Mouse (Mus musculus): ENCODE results near the gene Tpk1. TPM values are rescaled to one million over a fixed set of nuclear protein-coding genes. Genes with fewer than 3 reads are reported as not detected.

The Tpk1 gene
- total and polyA plus RNA-seq, 3 experiments, result 3.5 to 12.6 TPM; not detected in 1

GRCm38 (mm10) chr6:43685985-43686384, 19.9 kb upstream of the Tpk1 start:
- Histone ChIP-seq H3K9me3 (replicated peaks; ENCODE audit: insufficient read depth, low read length) (no peaks in the 10 kb centered on the region), H3K4me3 (ENCODE audit: control insufficient read depth in 1 of 2, insufficient read depth in 1 of 2, low read depth in 2 of 2, low read length in 2 of 2) (no peak overlapping the region), H3K27me3 (ENCODE audit: control insufficient read depth in 1 of 2, insufficient read depth in 2 of 2, low read length in 2 of 2) (no peaks in the 10 kb centered on the region; a peak in 2 of 4 replicates), H3K36me3 (ENCODE audit: control insufficient read depth in 1 of 2, insufficient read depth in 2 of 2, low read length in 2 of 2) (no peaks in the 10 kb centered on the region), H3K27ac (ENCODE audit: control insufficient read depth, low read depth, low read length) (no peak overlapping the region), H3K79me2 (ENCODE audit: control insufficient read depth, insufficient read depth, low read length, poor library complexity) (no peaks in the 10 kb centered on the region), H3K9ac (ENCODE audit: control insufficient read depth, low read depth, low read length, poor library complexity, severe bottlenecking) (no peak overlapping the region), H3K4me1 (ENCODE audit: control insufficient read depth in 1 of 2, insufficient read depth in 2 of 2, low read length in 2 of 2) (no peaks in the 10 kb centered on the region)
- peak; percentile 29 for DNase-seq (ENCODE audit: low read depth, low spot score)
- no peak for TF ChIP-seq ELF1 (IDR thresholded peaks at IDR 0.05; ENCODE audit: low read depth, low read length)
- TF ChIP-seq SMC3 (IDR thresholded peaks at IDR 0.05; ENCODE audit: low read depth, low read length), result peak; percentile 61
- TF ChIP-seq E2F4 (IDR thresholded peaks at IDR 0.05; ENCODE audit: borderline replicate concordance, low read depth, low read length), result no peak
- no peak for TF ChIP-seq CHD2 (IDR thresholded peaks at IDR 0.05; ENCODE audit: low read length)
- TF ChIP-seq ZC3H11A (IDR thresholded peaks at IDR 0.05; ENCODE audit: low read depth, low read length), result peak; percentile 43
- peak; percentile 35; the same call in 1 of the 2 replicates for TF ChIP-seq BHLHE40 (IDR thresholded peaks at IDR 0.05; ENCODE audit: borderline replicate concordance, low read depth, low read length)
- no peak for TF ChIP-seq EP300 (IDR thresholded peaks at IDR 0.05; ENCODE audit: low read depth in 1 of 2, low read length in 2 of 2)
- TF ChIP-seq MAX (IDR thresholded peaks at IDR 0.05; ENCODE audit: low read length), result peak; percentile 59
- peak; percentile 87; the same call in 1 of the 2 replicates for TF ChIP-seq MYC (IDR thresholded peaks at IDR 0.05; ENCODE audit: low read depth, low read length)
- peak; percentile 71 for TF ChIP-seq RAD21 (IDR thresholded peaks at IDR 0.05; ENCODE audit: low read depth, low read length)
- peak; percentile 4 to 60 (median 24); a peak in 3 of 6 replicates for TF ChIP-seq CTCF (IDR thresholded peaks at IDR 0.05 in 2 of 3, conservative IDR thresholded peaks at IDR 0.05 in 1 of 3; ENCODE audit: control insufficient read depth in 1 of 3, insufficient read depth in 1 of 3, low read depth in 2 of 3, low read length in 3 of 3, poor library complexity in 1 of 3, severe bottlenecking in 1 of 3)

DNA sequence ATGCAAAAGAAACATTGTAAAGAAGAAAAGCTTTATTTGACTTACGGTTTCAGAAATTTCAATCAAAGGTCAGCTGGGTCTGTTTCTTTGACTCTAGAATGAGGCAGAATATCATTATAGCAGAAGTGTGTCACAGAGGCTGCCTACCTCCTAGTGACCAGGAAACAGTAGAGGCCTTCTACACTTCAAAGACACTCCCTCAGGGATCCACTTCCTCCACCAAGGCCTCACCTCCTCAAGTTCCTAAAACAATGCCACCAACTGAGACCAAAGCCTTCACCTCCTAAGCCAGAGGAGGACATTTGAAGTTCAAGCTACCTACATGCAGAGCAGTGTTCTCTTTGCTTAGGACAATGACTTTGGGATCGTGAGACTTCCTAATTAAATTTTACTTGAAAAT, 16.5 kb upstream of the Tpk1 start:
- Histone ChIP-seq H3K9ac (ENCODE audit: control insufficient read depth, low read depth, low read length, poor library complexity, severe bottlenecking) (no peak overlapping the region), H3K27me3 (ENCODE audit: control insufficient read depth in 1 of 2, insufficient read depth in 2 of 2, low read length in 2 of 2) (no peaks in the 10 kb centered on the region), H3K4me3 (ENCODE audit: control insufficient read depth in 1 of 2, insufficient read depth in 1 of 2, low read depth in 2 of 2, low read length in 2 of 2) (no peak overlapping the region), H3K4me1 (ENCODE audit: control insufficient read depth in 1 of 2, insufficient read depth in 2 of 2, low read length in 2 of 2) (no peaks in the 10 kb centered on the region; a peak in 1 of 4 replicates), H3K79me2 (ENCODE audit: control insufficient read depth, insufficient read depth, low read length, poor library complexity) (no peaks in the 10 kb centered on the region), H3K36me3 (ENCODE audit: control insufficient read depth in 1 of 2, insufficient read depth in 2 of 2, low read length in 2 of 2) (no peaks in the 10 kb centered on the region), H3K9me3 (replicated peaks; ENCODE audit: insufficient read depth, low read length) (no peaks in the 10 kb centered on the region), H3K27ac (ENCODE audit: control insufficient read depth, low read depth, low read length) (no peak overlapping the region)
- TF ChIP-seq E2F4 (IDR thresholded peaks at IDR 0.05; ENCODE audit: borderline replicate concordance, low read depth, low read length) (no peak), MAFK (IDR thresholded peaks at IDR 0.05; ENCODE audit: borderline replicate concordance, low read depth, low read length) (no peak), ETS1 (IDR thresholded peaks at IDR 0.05; ENCODE audit: low read depth, low read length) (no peak), USF2 (IDR thresholded peaks at IDR 0.05; ENCODE audit: borderline replicate concordance in 1 of 2, insufficient read depth in 1 of 2, low read depth in 1 of 2, low read length in 2 of 2) (no peak), ZMIZ1 (IDR thresholded peaks at IDR 0.05; ENCODE audit: low read depth, low read length) (no peak)
- DNase-seq (ENCODE audit: low read depth, low spot score), result no peak
